Mouse (Mus musculus) right cerebral cortex, postnatal 10 days (tissue): ENCODE results near the gene Rngtt.
"Not testable (repeated sequence)": the region's sequence is repeated elsewhere in the genome, so short reads cannot be mapped to it uniquely, and the experiment has no call there.

Experiments used
- DNase-seq, 2 experiments: peaks; one replicate each; pipeline ENCODE4 v3.0.0; 2021; ENCODE audit warnings: low spot score in 2 of 2

The Rngtt gene

GRCm38 (mm10) chr4:33309764-33310757 lies at the start of gene Rngtt:
TSS of gene Rngtt (plus strand) at chr4:33310311.
- peak; percentile 96 for DNase-seq

GRCm38 (mm10) chr4:33260311-33260710 lies 49.8 kb upstream of the Rngtt start:
- DNase-seq = no peak

- DNase-seq = peak; percentile 68 to 71
Measured at GRCm38 (mm10) chr4:33261311-33261753, 48.8 kb upstream of the Rngtt start.

GRCm38 (mm10) chr4:33262897-33263296 lies 47.2 kb upstream of the Rngtt start:
- DNase-seq = no peak

GRCm38 (mm10) chr4:33264979-33265726 lies 45.0 kb upstream of the Rngtt start:
- no peak for DNase-seq

- DNase-seq = no peak
Measured at GRCm38 (mm10) chr4:33270386-33271314, 39.5 kb upstream of the Rngtt start.

- no peak for DNase-seq
Measured at GRCm38 (mm10) chr4:33273437-33273836, 36.7 kb upstream of the Rngtt start.

- DNase-seq = no peak
Measured at GRCm38 (mm10) chr4:33281891-33282685, 28.0 kb upstream of the Rngtt start.

- no peak for DNase-seq
Measured at GRCm38 (mm10) chr4:33284083-33284880, 25.8 kb upstream of the Rngtt start.

- DNase-seq = no peak
Measured at GRCm38 (mm10) chr4:33285448-33285847, 24.7 kb upstream of the Rngtt start.

- no peak for DNase-seq
Measured at GRCm38 (mm10) chr4:33289106-33289650, 20.9 kb upstream of the Rngtt start.

GRCm38 (mm10) chr4:33290002-33290401 lies 20.1 kb upstream of the Rngtt start, which contains the start of gene Pnrc1:
TSS of gene Pnrc1 (minus strand) at chr4:33290163.
- peak; percentile 48 to 68 for DNase-seq

GRCm38 (mm10) chr4:33290878-33291277 lies 19.2 kb upstream of the Rngtt start:
- DNase-seq = no peak

GRCm38 (mm10) chr4:33292409-33293370 lies 17.4 kb upstream of the Rngtt start:
- peak; percentile 58 to 83 for DNase-seq

GRCm38 (mm10) chr4:33300891-33301665 lies 9.0 kb upstream of the Rngtt start:
- DNase-seq = not testable (repeated sequence)

GRCm38 (mm10) chr4:33303057-33303456 lies 7.1 kb upstream of the Rngtt start:
- DNase-seq = no peak

GRCm38 (mm10) chr4:33307146-33307545 lies 3.0 kb upstream of the Rngtt start:
- DNase-seq = no peak
